Mouse (Mus musculus): ENCODE results near the gene Ceacam12.
"Not testable (repeated sequence)": the region's sequence is repeated elsewhere in the genome, so short reads cannot be mapped to it uniquely, and the experiment has no call there.

Gene Ceacam12

GRCm38 (mm10) chr7:18065629-18066028 is at the start of gene Ceacam12:
Ceacam12 (plus strand) TSS chr7:18065929.
- DNase-seq = no peak

DNA sequence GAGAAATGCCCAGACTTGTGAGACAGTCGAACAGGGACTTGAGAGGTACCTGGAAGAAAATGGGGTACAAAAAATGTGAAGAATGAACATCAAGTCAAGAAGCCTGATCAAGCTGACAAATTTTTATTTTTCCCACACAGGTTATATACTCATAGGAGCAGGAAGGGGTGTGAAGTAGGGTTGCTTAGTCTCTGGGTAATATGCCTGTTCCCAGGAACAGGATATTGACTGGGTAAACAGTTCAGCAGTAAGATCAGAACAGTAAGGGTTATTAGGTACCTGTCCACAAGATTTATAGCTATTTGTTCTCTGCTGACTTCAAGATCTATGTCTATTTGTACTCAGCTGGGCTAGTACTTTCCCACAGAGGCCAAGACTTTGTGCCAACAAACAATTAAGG is 8.1 kb downstream of the Ceacam12 start:
- DNase-seq = not testable (repeated sequence)

DNA sequence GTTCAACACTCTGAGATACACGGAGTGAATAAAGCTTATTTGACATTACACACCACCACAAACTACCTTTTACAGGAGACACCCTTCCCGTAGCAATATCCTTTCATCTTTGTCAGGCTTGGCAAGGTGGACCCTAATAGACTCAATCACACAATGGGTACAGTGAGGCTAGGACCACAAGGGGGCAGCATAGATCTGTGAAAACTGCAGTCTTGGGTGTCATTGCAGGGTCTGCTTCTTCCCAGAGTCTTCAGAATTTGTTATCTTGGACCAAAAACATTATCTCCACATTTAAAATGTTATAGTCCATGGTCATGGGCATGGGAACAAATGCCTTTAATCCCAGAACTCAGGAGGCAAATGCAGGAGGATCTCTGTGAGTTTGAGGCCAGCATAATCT is 35.1 kb downstream of the Ceacam12 start:
- DNase-seq = peak in 1 of 2 experiments; percentile 6

Data from kidney, adult 8-10 months (tissue).